In the genomic region with DNA sequence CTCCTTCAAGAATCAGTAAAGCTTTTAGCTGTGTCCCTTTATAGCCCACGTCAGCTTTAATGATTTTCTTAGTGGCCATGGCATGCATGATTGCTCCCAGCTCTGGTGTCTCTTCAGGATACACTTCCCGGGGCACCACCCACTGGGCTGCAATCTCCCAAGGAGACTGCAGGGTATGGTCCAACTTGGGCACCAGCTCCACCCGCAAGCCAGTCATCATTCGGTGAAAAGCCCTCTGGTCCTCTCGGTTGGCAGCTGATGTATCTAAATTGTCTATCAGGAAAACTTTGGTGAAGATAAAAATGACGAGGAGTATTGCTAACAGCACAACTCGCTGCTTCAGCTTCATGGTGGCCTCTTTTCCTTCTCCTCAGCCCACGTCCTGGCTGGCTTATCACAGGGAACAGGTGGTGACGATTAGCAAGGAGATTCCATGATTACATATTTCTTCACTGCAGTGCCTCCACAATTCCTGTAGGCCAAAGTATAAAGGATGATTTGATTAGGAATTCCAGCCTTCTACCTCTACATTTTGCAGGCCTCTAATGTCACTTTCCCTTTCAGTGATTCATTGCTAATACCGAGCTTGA, we compare ENCODE assay signal across 18 mouse cellular contexts.
"Had no signal": no experiment of that assay in that cellular context is flagged by ENCODE, and none has a peak within 500 bp of the region (broad histone marks: within the 10 kb centered on the region; RNA-seq: fewer than 3 reads in every experiment).

No protein-coding gene starts in this region.

- DNase-seq: kidney, adult 11 months; kidney, adult 8-10 months; kidney, postnatal 10 days; kidney, postnatal 36 days; liver, embryonic 13.5 days; lung, adult 2 months; retina, postnatal 1 day; right cerebral cortex, postnatal 25 days; thymus, adult 18-20 months; thymus, postnatal 14 days; thymus, postnatal 4 days had no signal

- ATAC-seq: midbrain, embryonic 13.5 days; midbrain, embryonic 16.5 days had no signal

- H3K4me3 ChIP-seq: kidney, embryonic 15.5 days; liver, embryonic 13.5 days; midbrain, embryonic 10.5 days; midbrain, embryonic 13.5 days; myocyte; neural tube, embryonic 13.5 days had no signal

- H3K27ac ChIP-seq: kidney, embryonic 15.5 days; liver, embryonic 13.5 days; macrophage; midbrain, embryonic 10.5 days; midbrain, embryonic 13.5 days; neural tube, embryonic 13.5 days had no signal
